Mouse (Mus musculus) megakaryocyte progenitor cell, adult 5-6 weeks (primary cell): ENCODE data around the gene Ccdc65. TPM values are rescaled to one million over a fixed set of nuclear protein-coding genes. Genes with fewer than 3 reads are reported as not detected.
"Not testable (repeated sequence)": the region's sequence is repeated elsewhere in the genome, so short reads cannot be mapped to it uniquely, and the experiment has no call there.

ENCODE experiments used
- ATAC-seq: replicated peaks from 2 replicates; pipeline ENCODE4 v1.8.0; 2016; ENCODE audit warnings: mild to moderate bottlenecking, moderate TSS enrichment, inconsistent platforms; ENCODE audit not compliant: poor library complexity
- total RNA-seq, 2 experiments: library from RNA; stranded (forward) in 1 of 2; stranded (reverse) in 1 of 2; fragments of 157-497, 149-512 nt in 1 of 2; fragments of 200-1000 nt in 1 of 2; gene quantifications; 2 replicates each; pipeline versions ENCODE4 v1.2.3 to v1.2.4; 2015 to 2017

Ccdc65 gene
- total RNA-seq, 2 experiments from 2014 or later: not detected

DNA sequence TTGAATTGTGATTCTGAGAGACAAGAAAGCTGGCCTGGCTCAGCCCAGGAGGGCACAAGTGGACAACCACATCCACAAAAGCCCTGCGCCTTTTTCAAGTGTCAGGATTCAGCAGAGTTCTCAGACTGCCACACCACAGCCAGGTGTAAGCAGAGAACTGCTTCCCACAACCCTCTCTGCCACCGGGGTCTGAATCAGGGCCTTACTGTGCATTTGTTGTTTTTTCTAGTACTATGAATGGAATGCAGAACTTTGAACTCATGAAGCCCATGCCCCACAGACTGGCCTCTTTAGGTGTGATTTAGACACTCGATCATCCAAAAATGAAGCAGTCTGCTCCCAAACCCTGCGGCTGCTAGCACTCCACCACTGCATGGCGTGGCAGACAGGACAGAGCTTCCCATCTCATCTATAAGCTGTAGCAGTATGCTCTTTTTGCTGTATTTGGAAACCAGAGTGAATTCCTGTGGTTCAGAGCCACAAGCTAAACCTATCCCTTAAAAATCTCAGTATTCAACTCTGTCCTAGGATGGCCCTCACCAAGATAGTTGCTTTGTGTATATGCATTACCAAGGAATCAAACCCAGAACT, 26.1 kb downstream of the Ccdc65 start:
- no peak for ATAC-seq

GRCm38 (mm10) chr15:98736521-98736920, 28.5 kb downstream of the Ccdc65 start:
- ATAC-seq: no peak

DNA sequence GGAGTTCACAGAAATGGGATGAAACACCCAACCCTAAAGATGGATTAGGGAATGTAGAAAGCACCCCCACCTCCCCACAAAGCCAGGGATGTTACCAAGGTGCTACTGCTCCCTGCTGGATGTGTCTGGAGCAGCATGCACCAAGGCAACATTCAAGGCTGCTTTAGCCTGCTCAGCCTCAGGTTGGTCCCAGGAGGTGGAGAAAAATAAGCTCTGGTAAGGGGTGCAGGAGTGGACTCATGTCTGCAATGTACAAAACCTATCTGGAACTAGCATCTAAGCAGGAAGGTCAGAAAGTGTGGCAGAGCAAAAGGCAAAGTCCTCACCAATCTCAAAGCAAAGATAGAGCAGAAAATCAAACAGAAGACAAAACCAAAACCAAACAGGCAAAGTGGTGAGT, 29.9 kb downstream of the Ccdc65 start:
- ATAC-seq: peak; percentile 52

DNA sequence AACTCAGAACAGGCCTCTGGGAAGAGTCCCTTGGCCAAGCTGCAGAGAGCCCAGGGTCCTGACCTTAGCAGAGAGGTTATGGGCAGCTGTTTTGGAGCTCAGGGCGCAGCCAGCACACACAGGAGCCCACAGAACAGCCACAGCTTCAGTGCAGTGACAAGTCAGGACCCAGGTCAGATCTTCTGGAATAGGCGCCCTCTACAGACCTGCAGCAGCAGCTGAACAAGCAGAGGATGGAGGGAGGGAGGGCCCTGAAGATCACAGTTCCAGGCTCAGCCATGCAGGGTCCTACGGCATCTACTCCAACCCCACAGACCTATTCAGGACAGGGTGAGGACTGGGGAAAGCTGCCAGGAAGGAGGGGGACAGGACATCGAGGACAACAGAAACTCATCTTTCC, 30.8 kb downstream of the Ccdc65 start:
- ATAC-seq: peak; percentile 62

DNA sequence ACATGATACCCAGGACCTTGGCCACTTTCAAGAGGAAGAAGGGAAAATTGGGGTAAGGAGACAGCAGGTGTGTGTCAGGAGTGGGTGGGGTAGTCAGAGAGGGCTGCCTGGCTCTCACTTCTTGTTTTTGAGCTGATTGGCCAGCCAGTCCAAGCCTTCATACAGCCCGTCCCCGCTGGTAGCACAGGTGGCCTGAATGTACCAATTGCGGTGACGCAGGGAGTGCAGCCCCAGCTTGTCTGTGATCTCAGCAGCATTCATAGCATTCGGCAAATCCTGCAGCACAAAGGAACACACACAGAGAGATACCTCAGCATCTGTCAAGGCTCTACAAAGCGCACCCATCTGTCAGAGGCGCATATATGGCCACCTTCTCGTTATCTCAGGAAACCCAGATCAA, 32.2 kb downstream of the Ccdc65 start:
- no peak for ATAC-seq

GRCm38 (mm10) chr15:98742766-98743428, 34.9 kb downstream of the Ccdc65 start:
- ATAC-seq: no peak

GRCm38 (mm10) chr15:98743863-98744262, 35.9 kb downstream of the Ccdc65 start:
- not testable (repeated sequence) for ATAC-seq

DNA sequence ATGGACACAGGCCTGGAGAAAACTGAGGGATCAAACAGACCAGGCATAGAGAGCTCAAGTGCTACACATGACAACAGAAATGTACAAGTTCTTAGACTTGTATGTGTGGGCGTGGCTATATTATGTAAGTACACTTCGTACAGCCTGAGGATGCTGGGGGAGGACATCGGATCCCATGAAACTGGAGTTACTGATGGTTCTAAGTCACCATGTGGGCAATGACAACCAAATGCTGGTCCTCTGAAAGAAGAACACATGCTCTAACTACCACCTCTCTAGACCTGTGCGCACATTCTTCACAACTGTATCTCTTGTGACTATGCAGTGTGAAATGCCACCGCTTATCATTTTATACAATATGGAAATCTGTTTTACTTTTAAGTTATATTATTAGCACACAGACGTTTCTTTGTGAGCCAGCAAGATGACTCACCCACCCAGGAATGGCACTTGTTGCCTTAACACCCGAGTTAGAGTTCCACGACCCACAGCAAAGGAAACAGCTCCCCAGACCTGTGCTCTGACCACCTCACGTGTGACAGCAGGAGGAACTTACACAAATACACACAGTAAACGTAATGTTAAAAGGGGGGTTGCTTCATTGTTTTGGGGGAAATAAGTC, 38.4 kb downstream of the Ccdc65 start:
- ATAC-seq: no peak

DNA sequence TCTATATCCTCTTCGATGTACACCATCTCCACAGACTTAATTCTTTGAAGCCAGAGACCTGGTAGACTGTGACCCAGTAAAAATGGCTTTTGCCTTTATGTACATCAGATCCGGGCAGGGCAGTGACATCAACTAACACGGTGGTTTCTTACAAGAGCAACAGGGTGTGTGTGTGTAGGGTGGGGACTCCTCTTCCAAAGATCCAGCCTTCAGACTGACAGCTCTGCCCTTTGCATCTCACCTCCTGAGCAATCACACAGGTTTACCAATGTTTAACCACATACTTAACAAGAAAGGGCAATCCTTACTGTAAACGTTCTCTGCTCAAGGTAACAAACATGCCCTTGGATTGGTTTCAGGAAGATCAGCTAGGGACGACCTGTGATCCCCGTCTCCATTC, 39.3 kb downstream of the Ccdc65 start:
- ATAC-seq: no peak

DNA sequence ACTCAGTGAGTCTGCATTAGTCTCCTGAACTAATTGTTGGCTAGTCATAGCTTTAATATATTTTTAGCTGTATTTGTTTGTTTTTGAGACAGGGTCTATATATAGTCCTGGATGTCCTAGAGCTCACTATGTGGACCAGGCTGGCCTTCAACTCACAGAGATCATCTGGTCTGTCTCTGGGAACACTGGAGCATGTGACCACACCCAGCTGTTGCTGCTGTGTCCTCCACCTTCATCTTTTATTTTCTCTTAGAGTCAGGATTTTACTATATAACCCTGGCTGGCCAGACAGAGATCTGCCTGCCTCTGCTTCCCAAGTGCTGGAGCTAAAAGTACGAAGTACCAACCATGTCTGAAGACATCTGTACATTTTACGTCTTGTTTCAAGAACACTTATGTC, 41.1 kb downstream of the Ccdc65 start:
- no peak for ATAC-seq

GRCm38 (mm10) chr15:98753021-98753423, 45.0 kb downstream of the Ccdc65 start:
- peak; percentile 48; the same call in 1 of the 2 replicates for ATAC-seq

GRCm38 (mm10) chr15:98754125-98754524, 46.1 kb downstream of the Ccdc65 start:
- no peak for ATAC-seq

- ATAC-seq: peak; percentile 72
Observed at GRCm38 (mm10) chr15:98762201-98762621, 54.2 kb downstream of the Ccdc65 start.

DNA sequence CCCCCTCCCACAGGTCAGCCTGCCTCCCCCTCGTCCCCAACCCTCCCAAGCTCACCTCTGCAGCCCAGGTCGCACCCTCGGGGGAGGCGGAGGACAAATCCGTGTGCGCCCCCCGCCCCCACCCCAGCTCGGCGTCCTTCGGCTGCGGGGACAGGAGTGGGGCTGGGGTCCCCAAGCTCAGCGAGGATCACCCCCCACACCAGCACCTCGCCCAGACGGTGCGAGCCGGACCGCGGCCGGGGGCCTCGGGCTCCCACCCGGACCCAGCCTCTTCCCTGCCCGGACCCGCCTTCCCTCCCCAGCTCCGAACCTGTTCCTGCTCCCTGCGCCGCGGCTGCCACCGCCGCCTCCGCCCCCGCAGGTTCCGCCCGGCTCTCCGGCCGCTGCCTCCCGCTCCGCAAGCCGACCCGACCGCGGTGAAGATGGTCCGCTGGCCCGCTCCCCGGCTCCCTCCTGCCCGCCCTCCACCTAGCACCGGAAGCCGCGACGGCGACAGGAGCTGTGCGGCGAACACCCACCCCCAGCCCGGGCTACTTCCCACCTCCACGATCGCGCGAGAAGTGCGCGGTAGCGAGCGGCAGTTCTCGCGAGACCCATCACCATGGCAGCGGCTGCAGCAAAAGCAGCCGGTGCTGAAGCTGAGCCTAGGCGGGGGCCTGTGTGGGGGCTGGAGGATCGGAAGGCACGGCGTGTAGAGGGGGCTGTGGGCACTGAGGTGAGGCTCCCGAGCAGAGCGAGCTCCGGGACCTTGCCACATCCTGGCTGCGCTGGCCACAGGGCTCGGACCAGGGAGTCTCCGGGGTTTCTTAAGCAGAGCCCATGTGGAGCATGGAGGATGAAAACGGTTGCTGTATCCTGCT, 54.9 kb downstream of the Ccdc65 start, which contains the start of gene Arf3:
TSS of gene Arf3 (minus strand) at position 545 of the 860 bp plus-strand sequence.
- peak; percentile 93 for ATAC-seq

GRCm38 (mm10) chr15:98765929-98766328, 57.9 kb downstream of the Ccdc65 start:
- ATAC-seq: no peak

DNA sequence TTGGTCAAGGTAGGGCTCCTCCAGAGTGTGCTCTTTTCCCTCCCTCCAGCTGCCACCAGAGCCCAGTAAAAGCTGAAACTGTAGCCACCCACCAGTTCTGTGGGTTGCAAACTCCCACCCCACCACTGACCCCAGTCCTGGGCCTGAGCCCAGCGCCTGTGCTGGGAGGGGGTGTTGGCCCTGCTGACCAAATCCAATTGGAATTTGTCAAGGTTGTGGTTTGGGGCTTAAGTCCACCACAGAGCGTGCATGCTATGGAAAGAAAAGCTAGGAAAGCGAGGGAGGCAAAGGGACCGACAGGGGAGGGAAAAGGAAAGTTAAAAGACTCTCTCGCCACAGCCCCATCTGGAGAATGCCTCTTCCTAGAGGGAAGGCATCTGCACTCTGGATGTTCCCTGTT, 60.3 kb downstream of the Ccdc65 start:
- no peak for ATAC-seq

GRCm38 (mm10) chr15:98771813-98772425, 63.9 kb downstream of the Ccdc65 start:
- ATAC-seq: no peak; the same call in 1 of the 2 replicates

GRCm38 (mm10) chr15:98772511-98773211, 64.7 kb downstream of the Ccdc65 start:
- ATAC-seq: peak; percentile 79
